Mouse (Mus musculus) heart, postnatal 14 days (tissue): ENCODE results near the gene Usp46. TPM values are rescaled to one million over a fixed set of nuclear protein-coding genes. Genes with fewer than 3 reads are reported as not detected.
A peak's percentile ranks its signal among the peaks of the same experiment; 100 is the strongest.

Experiments
- DNase-seq, 2 experiments: peaks; one replicate each; pipeline ENCODE4 v3.0.0; 2021 to 2022
- intact Hi-C: fragments of 180-260 bp; cut with DNase I; formaldehyde crosslinking; loops from one replicate; pipeline ENCODE4 v1.15.1; 2025
- long read RNA-seq, 2 experiments: library from polyadenylated mRNA; stranded (forward); transcript quantifications; one replicate each; pipeline ENCODE4 v2.0.0; 2021
- total RNA-seq, 2 experiments: library from RNA; stranded (reverse); gene quantifications; 2 replicates each; pipeline ENCODE4 v1.2.3; 2021

Usp46 gene
- total RNA-seq = 10 to 100 TPM; 42.9 to 43.6 TPM
- long read RNA-seq, experiment 1, full-length matches to known transcripts = 23 of 36 reads
- long read RNA-seq, experiment 1, partial matches to known transcripts = 1 of 36 reads
- long read RNA-seq, experiment 1, other reads (novel, unspliced or antisense) = 12 of 36 reads
- long read RNA-seq, experiment 2, full-length matches to known transcripts = 18 of 28 reads
- long read RNA-seq, experiment 2, partial matches to known transcripts = 1 of 28 reads
- long read RNA-seq, experiment 2, other reads (novel, unspliced or antisense) = 9 of 28 reads

DNA sequence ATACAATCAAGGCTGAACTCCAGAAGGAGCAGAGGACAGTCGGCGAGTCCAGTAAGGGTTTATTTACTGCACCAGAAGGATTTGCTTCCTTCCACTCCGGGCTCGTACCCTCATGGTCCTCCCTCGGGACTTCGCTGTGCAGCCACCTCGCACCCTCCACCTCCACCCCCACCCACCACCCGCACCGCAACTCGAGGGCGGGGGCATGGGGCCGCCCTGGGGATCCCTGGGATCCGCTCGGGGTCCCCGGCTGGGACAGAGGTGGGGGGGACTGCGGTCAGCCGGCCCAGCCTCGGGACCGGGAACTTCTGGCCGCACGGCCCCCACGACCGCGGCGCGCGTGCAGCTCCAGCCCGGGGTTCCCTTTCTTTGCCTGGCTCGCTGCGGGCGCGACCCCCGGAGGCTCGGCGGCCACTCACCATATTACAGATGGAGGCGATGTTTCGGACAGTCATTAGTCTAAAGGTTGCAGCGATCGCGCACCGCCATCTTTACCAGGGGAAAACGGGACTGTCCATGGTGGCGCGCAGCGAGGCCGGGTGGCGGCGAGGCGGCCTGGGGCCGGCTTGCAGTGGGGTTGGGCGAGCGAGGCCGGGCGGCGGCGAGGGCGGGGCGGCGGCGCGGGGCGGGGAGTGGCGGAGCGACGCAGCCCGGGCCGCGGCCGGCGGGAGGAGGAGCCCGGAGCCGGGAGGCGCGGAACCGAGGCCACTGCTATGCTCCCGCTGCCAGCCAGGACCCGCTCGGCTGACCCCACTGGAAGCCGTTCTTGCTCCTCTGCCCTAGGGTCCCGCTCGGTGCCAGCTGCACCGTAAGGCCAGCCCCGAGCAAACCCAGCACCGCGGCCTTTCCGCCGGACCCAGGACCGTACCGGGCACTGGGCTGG lies at the start of gene Usp46:
Gene Usp46, minus strand, starts transcription at position 601 of the 883 bp plus-strand sequence.
- DNase-seq = peak; percentile 91 to 95
- intact Hi-C loops = loop anchor here (2.0 to 10.0 kb wide), 6 partner anchors 25 to 1087 kb away; partner anchors contain the start of gene Pdgfra

GRCm38 (mm10) chr5:74113961-74114689 lies 45.9 kb upstream of the Usp46 start:
- intact Hi-C loops = no loop called here
- DNase-seq = no peak

DNA sequence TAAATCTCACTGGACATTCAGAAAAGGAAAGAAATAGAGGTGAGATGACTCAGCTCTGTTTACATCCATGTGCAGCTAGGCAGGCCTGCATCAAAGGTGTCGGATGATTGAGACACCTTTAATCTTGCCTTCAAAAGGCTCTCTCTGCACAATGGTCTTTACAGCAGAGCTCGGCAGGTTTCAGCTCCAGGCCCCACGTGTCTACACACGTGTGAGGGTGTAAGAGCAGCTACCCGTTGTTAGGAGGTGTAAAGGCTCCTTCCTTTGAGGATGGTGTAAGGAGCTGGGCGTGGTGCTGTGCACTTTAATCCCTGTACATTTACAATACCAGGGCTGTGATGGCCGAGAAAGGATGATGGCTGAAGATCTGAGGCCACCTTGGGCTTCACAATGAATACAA lies 37.2 kb upstream of the Usp46 start:
- intact Hi-C loops = no loop called here
- no peak for DNase-seq

- intact Hi-C loops = no loop called here
- no peak for DNase-seq
These were observed 33.5 kb upstream of the Usp46 start for GRCm38 (mm10) chr5:74101761-74102160.

GRCm38 (mm10) chr5:74099046-74099445 lies 30.8 kb upstream of the Usp46 start:
- no peak for DNase-seq
- intact Hi-C loops = no loop called here

- intact Hi-C loops = no loop called here
These were observed 29.6 kb upstream of the Usp46 start for GRCm38 (mm10) chr5:74097854-74098220.

GRCm38 (mm10) chr5:74097116-74097853 lies 29.1 kb upstream of the Usp46 start:
- intact Hi-C loops = no loop called here
- no peak for DNase-seq

More at GRCm38 (mm10) chr5:74097854-74098220, 29.6 kb upstream of the Usp46 start:
- DNase-seq = no peak

DNA sequence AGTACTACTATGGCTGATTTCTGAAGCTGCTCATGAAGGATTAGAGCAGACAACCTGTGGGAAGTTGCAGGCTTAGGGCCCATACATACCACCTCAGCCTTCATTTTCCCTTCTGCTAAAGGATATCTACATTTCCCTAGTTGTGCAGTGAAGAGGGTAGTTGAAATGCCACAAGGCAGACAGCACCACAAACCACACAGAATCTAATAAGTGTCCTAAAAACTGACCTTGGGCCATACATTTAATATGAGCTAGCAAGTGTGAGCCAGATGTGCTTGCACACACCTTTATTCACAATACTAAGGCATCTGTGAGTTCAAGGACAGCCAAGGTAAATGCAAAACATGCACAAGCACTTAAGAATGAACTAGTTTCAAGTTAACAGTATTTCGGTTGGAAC lies 27.8 kb upstream of the Usp46 start:
- DNase-seq = no peak
- intact Hi-C loops = no loop called here

GRCm38 (mm10) chr5:74095611-74096010 lies 27.4 kb upstream of the Usp46 start:
- intact Hi-C loops = loop anchor here (2.0 kb wide), 1 partner anchor 181 kb away; no protein-coding TSS in a partner anchor
- no peak for DNase-seq

DNA sequence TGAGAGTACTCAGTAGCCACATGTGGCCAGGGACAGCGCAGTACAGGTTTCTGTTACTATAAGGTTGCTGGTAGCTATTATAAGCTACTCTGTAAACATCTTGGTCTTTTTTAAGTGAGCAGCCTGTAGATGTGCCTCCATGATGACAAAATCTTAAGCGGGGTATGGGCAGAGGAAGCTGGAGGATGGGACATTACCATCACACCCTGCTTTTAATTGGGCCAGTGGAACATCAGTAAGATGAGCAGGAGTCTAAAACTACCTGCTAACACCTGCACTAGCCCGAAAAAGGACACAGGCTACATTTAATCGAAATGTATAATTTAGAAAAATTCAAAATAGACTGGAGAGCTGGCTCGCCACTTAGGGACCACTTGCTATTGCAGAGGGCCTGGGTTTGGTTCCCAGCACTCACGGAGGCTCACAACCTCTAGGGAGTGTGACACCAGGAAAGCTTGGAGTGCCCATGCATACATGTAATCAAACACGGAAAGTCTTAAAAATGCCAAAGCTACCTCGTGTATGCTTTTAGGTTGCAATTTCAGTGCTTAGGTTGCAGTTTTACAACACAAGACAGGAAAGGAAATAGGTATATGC lies 26.7 kb upstream of the Usp46 start:
- DNase-seq = no peak
- intact Hi-C loops = loop anchor here (2.0 to 5.0 kb wide), 2 partner anchors 102 to 182 kb away; partner anchors contain the start of gene Rasl11b

GRCm38 (mm10) chr5:74093556-74094428 lies 25.6 kb upstream of the Usp46 start:
- intact Hi-C loops = loop anchor here (1.0 to 5.0 kb wide), 4 partner anchors 27 to 183 kb away; partner anchors contain the start of gene Rasl11b
- no peak for DNase-seq

DNA sequence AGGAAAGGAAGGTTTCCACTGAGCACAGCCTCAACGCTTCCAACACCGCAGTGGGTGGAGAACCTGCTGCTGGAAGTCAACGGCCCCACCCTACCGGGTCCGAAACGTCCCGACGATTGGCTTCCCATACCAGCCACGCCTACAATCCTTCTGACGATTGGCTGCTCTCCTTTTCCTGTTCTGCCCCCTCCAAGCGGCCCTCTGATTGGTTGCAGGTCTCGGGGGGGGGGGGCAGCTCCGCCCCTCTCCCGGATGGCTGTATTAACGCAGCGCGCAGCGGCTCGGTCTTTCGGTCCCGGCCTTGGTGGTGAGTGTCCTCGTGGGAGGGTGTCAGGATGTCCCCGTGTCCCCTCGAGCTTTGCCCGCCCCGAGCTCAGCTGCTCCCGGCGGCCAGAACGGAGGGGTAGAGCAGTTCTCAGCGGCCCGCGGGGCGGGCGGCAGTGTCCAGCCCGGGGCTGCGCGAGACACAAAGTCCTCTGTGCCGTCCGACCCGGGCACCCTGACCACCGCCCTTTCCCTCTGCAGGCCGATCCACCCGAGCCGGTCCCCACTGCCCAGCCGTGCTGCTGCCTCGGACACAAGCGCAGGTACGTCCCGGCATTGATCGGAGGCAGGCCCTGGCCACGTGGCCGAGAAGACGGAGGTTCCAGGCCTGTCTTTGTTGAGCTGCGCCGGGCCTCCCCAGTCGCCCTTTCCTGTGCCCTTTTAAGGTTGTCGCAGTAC lies 24.8 kb upstream of the Usp46 start:
- intact Hi-C loops = loop anchor here (1.0 to 5.0 kb wide), 3 partner anchors 26 to 104 kb away; partner anchors contain the start of gene Rasl11b
- peak; percentile 89 to 90 for DNase-seq

DNA sequence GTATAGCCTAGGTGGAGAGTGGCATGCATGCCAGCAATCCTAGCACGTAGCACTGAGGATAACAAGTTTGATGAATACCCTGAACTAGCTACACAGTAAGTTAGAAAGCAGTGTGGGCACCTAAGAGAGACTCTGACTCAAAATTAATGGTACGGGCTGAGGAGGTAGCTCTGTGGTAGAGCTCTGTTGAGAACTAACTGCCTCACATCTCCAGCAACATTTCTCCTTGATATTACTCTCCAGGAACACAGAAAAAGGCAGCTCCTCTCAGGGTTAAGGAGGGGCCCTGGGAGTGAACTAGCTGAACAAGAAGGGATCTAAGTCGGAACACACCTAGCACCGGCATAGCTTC lies 24.2 kb upstream of the Usp46 start:
- intact Hi-C loops = loop anchor here (2.0 to 5.0 kb wide), 2 partner anchors 26 to 105 kb away; partner anchors contain the start of gene Rasl11b
- no peak for DNase-seq

GRCm38 (mm10) chr5:74089643-74090042 lies 21.4 kb upstream of the Usp46 start:
- no peak for DNase-seq
- intact Hi-C loops = loop anchor here (5.0 kb wide), 1 partner anchor 108 kb away; the partner anchor contains the start of gene Rasl11b

GRCm38 (mm10) chr5:74081756-74082155 lies 13.5 kb upstream of the Usp46 start:
- no peak for DNase-seq
- intact Hi-C loops = no loop called here

- DNase-seq = no peak
- intact Hi-C loops = no loop called here
These were observed 10.8 kb upstream of the Usp46 start for GRCm38 (mm10) chr5:74078861-74079615.

DNA sequence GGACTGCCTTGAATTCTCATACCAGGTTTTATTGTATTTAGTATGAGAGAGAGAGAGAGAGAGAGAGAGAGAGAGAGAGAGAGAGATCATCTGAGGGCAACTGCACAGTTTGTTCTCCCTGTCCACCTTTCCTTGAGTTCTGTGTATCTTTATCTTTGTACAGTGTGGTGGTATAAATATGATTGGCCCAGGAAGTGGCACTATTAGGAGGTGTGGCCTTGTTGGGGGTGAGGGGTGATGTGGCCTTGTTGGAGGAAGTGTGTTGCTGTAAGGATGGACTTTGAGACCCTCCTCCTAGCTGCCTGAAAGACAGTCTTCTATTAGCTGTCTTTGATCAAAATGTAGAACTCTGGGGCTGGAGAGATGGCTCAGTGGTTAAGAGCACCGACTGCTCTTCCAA lies 10.2 kb upstream of the Usp46 start:
- intact Hi-C loops = no loop called here
- DNase-seq = no peak
